Mouse (Mus musculus): ENCODE measurements at regions not wholly inside any gene's neighbourhood (a gene's known extent, or its start where the extent isn't known, plus 50 kb on each side); places are given as distances from the start of the nearest gene placed in this dataset.
"Not testable (repeated sequence)": the region's sequence is repeated elsewhere in the genome, so short reads cannot be mapped to it uniquely, and the experiment has no call there.

- Histone ChIP-seq H3K27me3 (no peaks in the 10 kb centered on the region), H3K4me2 (no peak overlapping the region), H3K9ac (no peak overlapping the region), H3K4me1 (peaks cover 10% of the 10 kb centered on the region), H3K9me3 (no peaks in the 10 kb centered on the region), H3K4me3 (replicated peaks) (no peak overlapping the region), H3K36me3 (replicated peaks) (no peaks in the 10 kb centered on the region), H3K27ac (no peak overlapping the region)
- 34% methylated on average over 11 of the region's 11 CpGs for whole genome bisulfite sequencing
- ATAC-seq (ENCODE audit: low FRiP score), result peak; percentile 69; the same call in 1 of the 2 replicates
These were observed 59.9 kb upstream of the Bend4 start for GRCm38 (mm10) chr5:67487965-67488409.

GRCm38 (mm10) chr5:67490709-67491108 is 62.6 kb upstream of the Bend4 start:
- not testable (repeated sequence) for H3K4me2 ChIP-seq; H3K36me3 ChIP-seq (replicated peaks); H3K9me3 ChIP-seq; ATAC-seq (ENCODE audit: low FRiP score); H3K27ac ChIP-seq; H3K4me3 ChIP-seq (replicated peaks); H3K9ac ChIP-seq; H3K27me3 ChIP-seq
- H3K4me1 ChIP-seq, result peaks cover 13% of the 10 kb centered on the region

GRCm38 (mm10) chr5:67492893-67493302 is 64.8 kb upstream of the Bend4 start:
- peak; percentile 30; the same call in 1 of the 2 replicates for ATAC-seq (ENCODE audit: low FRiP score)
- no peaks in the 10 kb centered on the region for H3K27me3 ChIP-seq
- no peak overlapping the region for H3K27ac ChIP-seq
- H3K4me1 ChIP-seq, result peaks cover 12% of the 10 kb centered on the region
- WGBS, result 41% methylated on average over 9 of the region's 9 CpGs
- H3K36me3 ChIP-seq (replicated peaks), result no peaks in the 10 kb centered on the region
- H3K4me2 ChIP-seq, result no peak overlapping the region
- H3K4me3 ChIP-seq (replicated peaks), result no peak overlapping the region
- no peak overlapping the region for H3K9ac ChIP-seq
- no peaks in the 10 kb centered on the region for H3K9me3 ChIP-seq

- Histone ChIP-seq H3K27me3 (no peaks in the 10 kb centered on the region), H3K4me2 (no peak overlapping the region), H3K9me3 (no peaks in the 10 kb centered on the region), H3K4me3 (replicated peaks) (no peak overlapping the region), H3K9ac (no peak overlapping the region), H3K4me1 (peaks cover 7% of the 10 kb centered on the region), H3K27ac (no peak overlapping the region), H3K36me3 (replicated peaks) (no peaks in the 10 kb centered on the region)
- 82% methylated on average over 7 of the region's 7 CpGs for WGBS
- no peak for ATAC-seq (ENCODE audit: low FRiP score)
These were observed 68.6 kb upstream of the Bend4 start for GRCm38 (mm10) chr5:67496710-67497109.

- Histone ChIP-seq H3K9ac (no peak overlapping the region), H3K36me3 (replicated peaks) (no peaks in the 10 kb centered on the region), H3K27ac (no peak overlapping the region), H3K4me2 (no peak overlapping the region), H3K27me3 (no peaks in the 10 kb centered on the region), H3K4me3 (replicated peaks) (no peak overlapping the region), H3K9me3 (no peaks in the 10 kb centered on the region), H3K4me1 (no peaks in the 10 kb centered on the region)
- 90% methylated on average over 5 of the region's 5 CpGs for WGBS
- ATAC-seq (ENCODE audit: low FRiP score), result no peak
These were observed 87.4 kb upstream of the Shisa3 start for GRCm38 (mm10) chr5:67520251-67520650.

GRCm38 (mm10) chr5:67521423-67521912 is 86.2 kb upstream of the Shisa3 start:
- ATAC-seq (ENCODE audit: low FRiP score), result no peak
- H3K9me3 ChIP-seq, result no peaks in the 10 kb centered on the region
- 87% methylated on average over 3 of the region's 3 CpGs for WGBS
- H3K4me1 ChIP-seq, result no peaks in the 10 kb centered on the region
- H3K4me3 ChIP-seq (replicated peaks), result no peak overlapping the region
- H3K36me3 ChIP-seq (replicated peaks), result no peaks in the 10 kb centered on the region
- H3K27ac ChIP-seq, result no peak overlapping the region
- no peak overlapping the region for H3K9ac ChIP-seq
- no peaks in the 10 kb centered on the region for H3K27me3 ChIP-seq
- H3K4me2 ChIP-seq, result no peak overlapping the region

GRCm38 (mm10) chr5:67530149-67530548 is 77.5 kb upstream of the Shisa3 start:
- peaks cover 22% of the 10 kb centered on the region; the same call in 1 of the 2 replicates for H3K27me3 ChIP-seq
- ATAC-seq (ENCODE audit: low FRiP score), result no peak
- no peak overlapping the region for H3K9ac ChIP-seq
- H3K9me3 ChIP-seq, result no peaks in the 10 kb centered on the region
- H3K4me2 ChIP-seq, result no peak overlapping the region
- no peak overlapping the region for H3K27ac ChIP-seq
- peaks cover 9% of the 10 kb centered on the region for H3K4me1 ChIP-seq
- H3K36me3 ChIP-seq (replicated peaks), result no peaks in the 10 kb centered on the region
- WGBS, result 63% methylated on average over 5 of the region's 5 CpGs
- no peak overlapping the region for H3K4me3 ChIP-seq (replicated peaks)

GRCm38 (mm10) chr5:67530957-67531356 is 76.7 kb upstream of the Shisa3 start:
- H3K9ac ChIP-seq, result no peak overlapping the region
- H3K4me1 ChIP-seq, result peaks cover 9% of the 10 kb centered on the region
- H3K36me3 ChIP-seq (replicated peaks), result no peaks in the 10 kb centered on the region
- no peak overlapping the region for H3K4me2 ChIP-seq
- no peak overlapping the region for H3K4me3 ChIP-seq (replicated peaks)
- ATAC-seq (ENCODE audit: low FRiP score), result no peak
- peaks cover 24% of the 10 kb centered on the region; the same call in 1 of the 2 replicates for H3K27me3 ChIP-seq
- 37% methylated on average over 8 of the region's 8 CpGs for WGBS
- H3K9me3 ChIP-seq, result no peaks in the 10 kb centered on the region
- H3K27ac ChIP-seq, result no peak overlapping the region

- peak; percentile 86 for ATAC-seq (ENCODE audit: low FRiP score)
- Histone ChIP-seq H3K9me3 (no peaks in the 10 kb centered on the region), H3K4me2 (peak overlapping the region; percentile 51), H3K27ac (no peak overlapping the region), H3K9ac (0 out of 2 replicates have a peak overlapping the region, but pooled peaks have one; percentile 17), H3K4me1 (peaks cover 9% of the 10 kb centered on the region), H3K27me3 (peaks cover 30% of the 10 kb centered on the region; the same call in 1 of the 2 replicates), H3K4me3 (replicated peaks) (peak overlapping the region; percentile 24), H3K36me3 (replicated peaks) (no peaks in the 10 kb centered on the region)
- 4% methylated on average over 12 of the region's 12 CpGs for WGBS
These were observed 75.3 kb upstream of the Shisa3 start for GRCm38 (mm10) chr5:67532351-67532750.

GRCm38 (mm10) chr5:67532756-67533255 is 74.9 kb upstream of the Shisa3 start:
- peak; percentile 47; the same call in 1 of the 2 replicates for ATAC-seq (ENCODE audit: low FRiP score)
- 0 out of 2 replicates have a peak overlapping the region, but pooled peaks have one; percentile 17 for H3K9ac ChIP-seq
- WGBS, result 12% methylated on average over 15 of the region's 15 CpGs
- H3K9me3 ChIP-seq, result no peaks in the 10 kb centered on the region
- H3K4me2 ChIP-seq, result peak overlapping the region; percentile 51
- peaks cover 9% of the 10 kb centered on the region for H3K4me1 ChIP-seq
- H3K27me3 ChIP-seq, result peaks cover 30% of the 10 kb centered on the region; the same call in 1 of the 2 replicates
- H3K4me3 ChIP-seq (replicated peaks), result peak overlapping the region; percentile 24
- no peak overlapping the region; the same call in 1 of the 2 replicates for H3K27ac ChIP-seq
- no peaks in the 10 kb centered on the region for H3K36me3 ChIP-seq (replicated peaks)

GRCm38 (mm10) chr5:67534056-67534455 is 73.6 kb upstream of the Shisa3 start:
- Histone ChIP-seq H3K9me3 (no peaks in the 10 kb centered on the region), H3K4me1 (peaks cover 9% of the 10 kb centered on the region), H3K36me3 (replicated peaks) (no peaks in the 10 kb centered on the region), H3K4me3 (replicated peaks) (no peak overlapping the region), H3K4me2 (no peak overlapping the region), H3K27ac (no peak overlapping the region), H3K9ac (no peak overlapping the region), H3K27me3 (peaks cover 30% of the 10 kb centered on the region; the same call in 1 of the 2 replicates)
- 83% methylated on average over 7 of the region's 7 CpGs for WGBS
- no peak for ATAC-seq (ENCODE audit: low FRiP score)

GRCm38 (mm10) chr5:67537990-67538389 is 69.7 kb upstream of the Shisa3 start:
- 84% methylated on average over 5 of the region's 5 CpGs for WGBS
- H3K27me3 ChIP-seq, result peaks cover 19% of the 10 kb centered on the region; the same call in 1 of the 2 replicates
- no peak overlapping the region for H3K27ac ChIP-seq
- H3K4me1 ChIP-seq, result peaks cover 3% of the 10 kb centered on the region
- ATAC-seq (ENCODE audit: low FRiP score), result no peak
- H3K9me3 ChIP-seq, result no peaks in the 10 kb centered on the region
- no peak overlapping the region for H3K4me3 ChIP-seq (replicated peaks)
- H3K9ac ChIP-seq, result no peak overlapping the region
- no peak overlapping the region for H3K4me2 ChIP-seq
- H3K36me3 ChIP-seq (replicated peaks), result no peaks in the 10 kb centered on the region

Measured in forebrain, embryonic 12.5 days (tissue).